Mouse (Mus musculus): ENCODE measurements at regions not wholly inside any gene's neighbourhood (a gene's known extent, or its start where the extent isn't known, plus 50 kb on each side); places are given as distances from the start of the nearest gene placed in this dataset.

DNA sequence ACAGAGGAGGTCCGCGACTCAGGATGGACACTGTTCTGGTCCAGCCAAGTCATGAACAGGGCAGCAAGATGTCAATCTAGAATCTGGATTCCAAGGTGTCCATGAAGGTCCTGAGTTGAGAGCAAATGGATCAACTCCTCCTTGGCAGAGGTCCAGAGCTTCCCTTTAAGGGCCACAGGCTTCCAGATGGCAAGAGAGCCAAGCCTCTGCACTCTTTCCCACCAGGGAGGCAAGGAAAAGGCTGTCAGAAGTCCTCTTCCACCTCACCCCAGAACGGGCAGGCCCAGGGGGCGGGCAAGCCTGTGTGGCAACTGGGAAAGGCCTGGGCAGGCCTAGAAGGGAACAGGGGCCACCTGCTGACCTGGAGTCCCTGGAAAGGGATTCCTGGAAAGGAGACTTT is 58.7 kb upstream of the Ppp1r26 start:
- DNase-seq (ENCODE audit: low read depth): peak; percentile 57
- TF ChIP-seq CTCF (IDR thresholded peaks at IDR 0.05; ENCODE audit: borderline replicate concordance, extremely low read depth, insufficient read depth, insufficient read length): no peak
- no peak for TF ChIP-seq POLR2A (IDR thresholded peaks at IDR 0.05; ENCODE audit: borderline replicate concordance, extremely low read depth, insufficient read depth, insufficient read length, poor library complexity, severe bottlenecking)

DNA sequence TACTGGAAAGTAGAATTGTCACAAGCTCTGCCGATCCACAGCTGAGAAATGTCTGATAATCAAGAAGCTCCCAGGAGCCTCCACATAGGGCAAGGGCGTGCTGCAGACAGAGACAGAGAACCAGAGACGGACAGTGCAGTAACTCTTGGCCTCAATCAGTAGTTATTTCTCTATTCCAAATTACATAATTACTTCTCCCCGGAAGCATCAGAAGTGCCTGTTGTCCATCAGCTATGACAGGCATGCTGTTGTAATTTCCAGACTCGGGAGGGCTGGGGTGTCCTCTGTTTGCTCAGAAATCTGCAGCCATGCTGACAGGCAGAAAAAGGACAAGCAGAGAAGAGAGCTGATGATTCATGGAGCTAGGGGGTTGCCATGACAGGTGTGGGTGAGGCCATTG is 56.9 kb upstream of the Ppp1r26 start:
- TF ChIP-seq POLR2A (IDR thresholded peaks at IDR 0.05; ENCODE audit: borderline replicate concordance, extremely low read depth, insufficient read depth, insufficient read length, poor library complexity, severe bottlenecking): no peak
- TF ChIP-seq CTCF (IDR thresholded peaks at IDR 0.05; ENCODE audit: borderline replicate concordance, extremely low read depth, insufficient read depth, insufficient read length): no peak
- no peak for DNase-seq (ENCODE audit: low read depth)

DNA sequence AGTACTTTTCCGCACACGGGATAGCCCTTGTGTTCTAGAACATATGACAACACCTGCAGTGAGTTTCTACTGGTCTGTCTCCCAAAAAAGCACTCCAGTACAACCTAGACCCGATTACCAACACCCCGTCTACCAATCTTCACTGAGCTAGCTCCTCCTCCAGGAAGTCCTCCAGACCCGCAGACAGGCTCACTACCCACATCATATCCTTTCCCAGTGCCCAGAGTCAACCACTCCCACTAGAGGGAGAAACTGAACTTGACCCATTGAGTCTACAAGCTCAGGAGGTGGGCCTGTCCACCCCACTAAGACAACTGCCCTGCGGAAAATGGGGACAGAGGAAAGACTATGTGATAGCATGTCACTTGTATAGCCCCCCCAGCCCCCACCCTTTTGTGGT is 51.2 kb upstream of the Ppp1r26 start:
- TF ChIP-seq CTCF (IDR thresholded peaks at IDR 0.05; ENCODE audit: borderline replicate concordance, extremely low read depth, insufficient read depth, insufficient read length) (no peak), POLR2A (IDR thresholded peaks at IDR 0.05; ENCODE audit: borderline replicate concordance, extremely low read depth, insufficient read depth, insufficient read length, poor library complexity, severe bottlenecking) (no peak)
- DNase-seq (ENCODE audit: low read depth): no peak
